Mouse (Mus musculus): ENCODE results near the gene Psmd12.
A peak's percentile ranks its signal among the peaks of the same experiment; 100 is the strongest.
"Not testable (repeated sequence)": the region's sequence is repeated elsewhere in the genome, so short reads cannot be mapped to it uniquely, and the experiment has no call there.

Psmd12 gene

DNA sequence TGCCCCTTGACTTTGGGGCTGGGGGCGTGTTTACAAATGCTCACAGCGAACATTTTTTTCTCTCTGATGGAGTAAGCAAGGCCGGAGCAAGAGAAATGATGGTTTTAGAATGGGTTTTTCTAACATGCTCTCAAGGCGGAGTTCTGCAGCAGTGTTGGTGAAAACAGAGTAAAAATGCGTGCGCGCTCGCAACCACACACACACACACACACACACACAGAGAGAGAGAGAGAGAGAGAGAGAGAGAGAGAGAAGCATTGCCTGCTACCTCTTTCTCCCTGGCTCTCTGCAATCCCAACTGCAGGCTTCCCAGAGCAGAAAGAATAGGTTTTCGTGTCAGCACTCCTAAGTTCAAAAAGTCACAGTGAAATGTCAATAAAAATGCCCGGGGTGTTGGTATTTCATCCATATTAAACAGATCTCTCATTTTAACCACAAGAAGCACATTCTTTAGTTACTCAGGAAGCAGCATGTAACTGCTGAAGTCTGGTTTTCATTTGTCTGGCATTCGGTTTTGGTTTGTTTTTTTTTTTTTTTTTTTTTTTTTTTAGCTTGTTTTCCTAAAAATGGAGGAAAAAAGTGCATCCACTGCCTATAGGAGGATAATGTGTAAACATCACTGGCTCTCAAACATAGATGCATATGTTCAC is 8.1 kb upstream of the Psmd12 start:
- Histone ChIP-seq H3K9me3 (ENCODE audit: low read length) (no peaks in the 10 kb centered on the region), H3K4me3 (replicated peaks; ENCODE audit: low read length) (peak overlapping the region; percentile 95), H3K27me3 (ENCODE audit: insufficient read depth, low read length) (no peaks in the 10 kb centered on the region), H3K36me3 (ENCODE audit: insufficient read depth, low read length) (peaks cover 11% of the 10 kb centered on the region; the same call in 1 of the 2 replicates), H3K4me1 (replicated peaks; ENCODE audit: low read depth, low read length) (peaks cover 47% of the 10 kb centered on the region)
- no peak for TF ChIP-seq POU5F1 (IDR thresholded peaks at IDR 0.05; ENCODE audit: borderline replicate concordance, low read length)
- TF ChIP-seq CTCF (conservative IDR thresholded peaks at IDR 0.05; ENCODE audit: low read length): no peak
- TF ChIP-seq NANOG (IDR thresholded peaks at IDR 0.05; ENCODE audit: borderline replicate concordance, low read length): no peak

DNA sequence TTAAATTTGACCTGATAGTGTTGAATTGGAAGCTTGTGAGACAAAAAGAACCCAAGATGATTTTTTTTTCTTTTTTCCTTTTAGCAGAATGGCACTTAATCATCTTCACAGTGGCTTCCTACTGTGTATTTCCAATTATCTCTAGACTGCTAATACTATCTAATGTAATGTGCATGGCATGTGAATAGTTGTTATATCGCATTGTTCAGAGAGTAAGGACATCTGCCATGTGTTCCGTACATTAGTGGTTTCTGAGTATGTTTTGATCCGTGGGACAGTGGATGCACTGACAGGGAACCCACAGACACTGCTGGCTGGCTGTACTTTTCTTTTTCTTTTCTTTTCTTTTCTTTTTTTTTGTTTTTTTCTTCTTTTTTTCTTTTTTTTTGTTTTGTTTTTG is 7.0 kb upstream of the Psmd12 start:
- Histone ChIP-seq H3K27me3 (ENCODE audit: insufficient read depth, low read length) (no peaks in the 10 kb centered on the region), H3K4me1 (replicated peaks; ENCODE audit: low read depth, low read length) (peaks cover 42% of the 10 kb centered on the region), H3K9me3 (ENCODE audit: low read length) (no peaks in the 10 kb centered on the region), H3K36me3 (ENCODE audit: insufficient read depth, low read length) (peaks cover 7% of the 10 kb centered on the region; the same call in 1 of the 2 replicates), H3K4me3 (replicated peaks; ENCODE audit: low read length) (no peak overlapping the region)
- TF ChIP-seq NANOG (IDR thresholded peaks at IDR 0.05; ENCODE audit: borderline replicate concordance, low read length): no peak
- TF ChIP-seq POU5F1 (IDR thresholded peaks at IDR 0.05; ENCODE audit: borderline replicate concordance, low read length): no peak
- no peak for TF ChIP-seq CTCF (conservative IDR thresholded peaks at IDR 0.05; ENCODE audit: low read length)

DNA sequence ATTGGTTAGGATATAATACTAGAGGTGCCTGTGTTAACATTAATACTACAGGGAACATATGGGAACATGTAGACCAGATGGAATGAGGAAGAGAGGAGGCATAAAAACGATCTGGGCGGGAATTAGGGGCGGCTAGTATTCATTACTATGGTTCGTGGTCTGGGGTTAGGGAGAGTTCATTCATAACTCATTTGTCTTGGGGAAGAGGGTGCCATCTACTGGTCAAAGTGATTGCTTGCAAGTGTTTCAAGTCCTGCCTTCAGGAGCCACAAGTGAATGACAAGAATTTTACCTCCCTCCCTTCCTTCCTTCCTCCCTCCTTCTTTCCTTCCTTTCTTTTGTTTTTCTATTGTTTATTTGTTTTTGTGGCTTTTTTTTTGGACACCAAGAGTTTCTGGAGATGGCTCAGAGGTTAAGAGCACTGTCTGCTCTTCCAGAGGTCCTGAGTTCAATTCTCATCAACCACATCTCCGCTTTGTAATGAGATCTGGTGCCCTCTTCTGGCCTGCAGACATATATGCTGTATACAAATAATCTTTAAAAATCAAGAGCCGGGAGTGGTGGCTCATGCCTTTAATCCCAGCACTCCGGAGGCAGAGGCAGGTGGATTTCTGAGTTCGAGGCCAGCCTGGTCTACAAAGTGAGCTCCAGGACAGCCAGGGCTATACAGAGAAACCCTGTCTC is 6.0 kb upstream of the Psmd12 start:
- Histone ChIP-seq H3K27me3 (ENCODE audit: insufficient read depth, low read length) (no peaks in the 10 kb centered on the region), H3K36me3 (ENCODE audit: insufficient read depth, low read length) (peaks cover 3% of the 10 kb centered on the region; the same call in 1 of the 2 replicates), H3K4me1 (replicated peaks; ENCODE audit: low read depth, low read length) (peaks cover 38% of the 10 kb centered on the region), H3K9me3 (ENCODE audit: low read length) (no peaks in the 10 kb centered on the region), H3K4me3 (replicated peaks; ENCODE audit: low read length) (no peak overlapping the region)
- TF ChIP-seq POU5F1 (IDR thresholded peaks at IDR 0.05; ENCODE audit: borderline replicate concordance, low read length) (no peak), CTCF (conservative IDR thresholded peaks at IDR 0.05; ENCODE audit: low read length) (peak; percentile 50)

DNA sequence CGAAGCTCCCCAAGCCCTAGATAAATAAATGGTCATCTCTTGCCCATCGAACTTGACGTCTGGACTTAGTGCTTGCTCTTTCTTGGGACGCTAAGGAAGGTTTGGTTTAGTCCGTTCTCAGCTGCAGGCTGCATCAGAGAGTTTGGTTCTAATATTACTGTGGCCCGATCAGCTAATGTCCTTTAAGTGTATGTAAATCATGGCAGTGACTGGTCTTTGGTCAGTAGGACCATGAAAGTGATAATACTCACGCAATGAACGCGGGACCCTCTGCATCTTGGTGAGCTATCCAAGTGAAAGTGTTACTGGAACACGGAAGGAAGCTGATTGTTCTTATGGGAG is 549 bp downstream of the Psmd12 start:
- H3K27me3 ChIP-seq (ENCODE audit: insufficient read depth, low read length): no peaks in the 10 kb centered on the region
- H3K9me3 ChIP-seq (ENCODE audit: low read length): no peaks in the 10 kb centered on the region
- TF ChIP-seq POU5F1 (IDR thresholded peaks at IDR 0.05; ENCODE audit: borderline replicate concordance, low read length) (no peak), CTCF (conservative IDR thresholded peaks at IDR 0.05; ENCODE audit: low read length) (no peak), NANOG (IDR thresholded peaks at IDR 0.05; ENCODE audit: borderline replicate concordance, low read length) (no peak)
- H3K36me3 ChIP-seq (ENCODE audit: insufficient read depth, low read length): peaks cover 26% of the 10 kb centered on the region
- H3K4me1 ChIP-seq (replicated peaks; ENCODE audit: low read depth, low read length): peaks cover 59% of the 10 kb centered on the region
- peak overlapping the region; percentile 99 for H3K4me3 ChIP-seq (replicated peaks; ENCODE audit: low read length)

DNA sequence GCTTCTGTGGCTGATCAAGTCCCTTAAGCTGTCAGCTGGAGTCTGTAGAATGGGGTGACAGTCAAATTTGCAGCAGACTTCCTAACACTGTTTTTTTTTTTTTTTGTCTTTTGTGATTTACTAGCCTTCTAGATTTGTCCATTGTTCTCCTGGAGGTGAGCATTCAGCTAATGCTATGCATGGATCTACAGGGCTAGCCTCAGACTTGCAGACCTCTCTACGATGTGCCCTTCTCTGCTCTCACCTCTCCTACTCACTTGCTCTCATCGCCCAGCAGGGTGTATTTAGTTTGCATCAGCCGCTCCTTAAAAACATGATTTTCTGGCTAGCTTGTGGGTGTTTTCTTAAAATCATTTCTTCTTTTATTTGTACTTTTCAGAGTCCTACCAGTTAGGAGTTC is 5.1 kb downstream of the Psmd12 start:
- H3K27me3 ChIP-seq (ENCODE audit: insufficient read depth, low read length): no peaks in the 10 kb centered on the region
- no peaks in the 10 kb centered on the region for H3K9me3 ChIP-seq (ENCODE audit: low read length)
- peaks cover 62% of the 10 kb centered on the region for H3K4me1 ChIP-seq (replicated peaks; ENCODE audit: low read depth, low read length)
- H3K36me3 ChIP-seq (ENCODE audit: insufficient read depth, low read length): peaks cover 70% of the 10 kb centered on the region
- TF ChIP-seq CTCF (conservative IDR thresholded peaks at IDR 0.05; ENCODE audit: low read length) (no peak), POU5F1 (IDR thresholded peaks at IDR 0.05; ENCODE audit: borderline replicate concordance, low read length) (no peak), NANOG (IDR thresholded peaks at IDR 0.05; ENCODE audit: borderline replicate concordance, low read length) (no peak)
- peak overlapping the region; percentile 13; the same call in 1 of the 2 replicates for H3K4me3 ChIP-seq (replicated peaks; ENCODE audit: low read length)

DNA sequence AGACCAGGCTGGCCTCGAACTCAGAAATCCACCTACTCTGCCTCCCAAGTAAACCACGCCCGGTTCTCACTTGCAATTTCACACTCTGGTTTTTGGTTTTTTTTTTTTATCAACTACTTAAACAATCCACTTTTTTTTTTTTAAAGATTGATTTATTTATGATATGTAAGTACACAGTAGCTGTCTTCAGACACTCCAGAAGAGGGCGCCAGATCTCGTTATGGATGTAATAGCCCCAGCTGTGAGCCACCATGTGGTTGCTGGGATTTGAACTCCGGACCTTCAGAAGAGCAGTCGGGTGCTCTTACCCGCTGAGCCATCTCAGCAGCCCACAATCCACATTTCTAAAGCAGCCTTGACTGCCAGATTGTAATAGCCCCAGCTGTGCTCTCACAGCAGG is 23.5 kb downstream of the Psmd12 start:
- H3K9me3 ChIP-seq (ENCODE audit: low read length): no peaks in the 10 kb centered on the region
- H3K4me1 ChIP-seq (replicated peaks; ENCODE audit: low read depth, low read length): peaks cover 13% of the 10 kb centered on the region; the same call in 1 of the 2 replicates
- H3K36me3 ChIP-seq (ENCODE audit: insufficient read depth, low read length): peaks cover 35% of the 10 kb centered on the region
- TF ChIP-seq CTCF (conservative IDR thresholded peaks at IDR 0.05; ENCODE audit: low read length) (peak; percentile 35), NANOG (IDR thresholded peaks at IDR 0.05; ENCODE audit: borderline replicate concordance, low read length) (no peak)
- no peaks in the 10 kb centered on the region for H3K27me3 ChIP-seq (ENCODE audit: insufficient read depth, low read length)
- H3K4me3 ChIP-seq (replicated peaks; ENCODE audit: low read length): no peak overlapping the region

DNA sequence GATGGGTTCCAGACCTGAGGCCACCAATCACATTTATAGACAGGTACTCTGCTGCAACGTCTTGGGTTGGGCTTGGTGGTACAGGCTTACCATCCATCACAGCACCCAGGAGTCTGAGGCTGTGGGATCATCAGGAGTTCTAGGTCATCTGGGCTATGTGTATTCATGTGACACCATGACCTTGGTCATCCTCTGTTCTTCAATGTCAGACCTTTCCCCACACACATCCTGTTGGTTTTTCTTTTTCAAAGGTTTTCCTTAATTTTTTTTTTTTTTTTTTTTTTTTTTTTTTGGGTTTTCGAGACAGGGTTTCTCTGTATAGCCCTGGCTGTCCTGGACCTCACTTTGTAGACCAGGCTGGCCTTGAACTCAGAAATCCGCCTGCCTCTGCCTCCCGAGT is 25.1 kb downstream of the Psmd12 start:
- Histone ChIP-seq H3K4me1 (replicated peaks; ENCODE audit: low read depth, low read length) (peaks cover 20% of the 10 kb centered on the region), H3K36me3 (ENCODE audit: insufficient read depth, low read length) (peaks cover 21% of the 10 kb centered on the region)
- not testable (repeated sequence) for H3K27me3 ChIP-seq (ENCODE audit: insufficient read depth, low read length); H3K9me3 ChIP-seq (ENCODE audit: low read length); H3K4me3 ChIP-seq (replicated peaks; ENCODE audit: low read length)

DNA sequence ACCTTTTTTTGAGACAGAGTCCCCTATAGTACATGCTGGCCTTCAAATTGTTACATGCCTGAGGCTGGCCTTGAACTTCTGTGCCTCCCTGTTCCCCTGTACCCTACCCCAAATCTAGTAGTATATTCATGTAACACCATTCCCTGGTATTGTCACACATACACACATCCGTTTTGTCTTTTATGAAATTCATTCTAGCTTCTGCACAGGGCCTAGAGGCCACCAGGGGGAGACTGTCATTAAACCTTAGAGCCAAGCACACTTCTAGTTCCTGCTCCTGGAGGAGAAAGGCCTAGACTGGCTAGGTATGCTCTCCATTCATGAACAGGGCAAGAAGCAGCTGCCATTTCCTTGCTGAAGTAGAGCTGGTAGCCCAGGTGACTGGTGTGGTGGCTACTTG is 27.0 kb downstream of the Psmd12 start:
- Histone ChIP-seq H3K27me3 (ENCODE audit: insufficient read depth, low read length) (no peaks in the 10 kb centered on the region), H3K36me3 (ENCODE audit: insufficient read depth, low read length) (peaks cover 8% of the 10 kb centered on the region; the same call in 1 of the 2 replicates), H3K4me1 (replicated peaks; ENCODE audit: low read depth, low read length) (peaks cover 39% of the 10 kb centered on the region), H3K4me3 (replicated peaks; ENCODE audit: low read length) (no peak overlapping the region), H3K9me3 (ENCODE audit: low read length) (peaks cover 5% of the 10 kb centered on the region; the same call in 1 of the 2 replicates)
- TF ChIP-seq CTCF (conservative IDR thresholded peaks at IDR 0.05; ENCODE audit: low read length) (peak; percentile 54), NANOG (IDR thresholded peaks at IDR 0.05; ENCODE audit: borderline replicate concordance, low read length) (no peak)

Data from E14TG2a.4 (cell line).